Mouse (Mus musculus) CH12.LX (cell line): ENCODE measurements at regions not wholly inside any gene's neighbourhood (a gene's known extent, or its start where the extent isn't known, plus 50 kb on each side); places are given as distances from the start of the nearest gene placed in this dataset.

Experiments used
- DNase-seq: peaks from one replicate; pipeline ENCODE4 v3.0.0-alpha.2; 2013; ENCODE audit errors: extremely low read depth
- H3K27ac ChIP-seq: 2 replicates; pipeline ENCODE4 v1.5.1; 2012; ENCODE audit warnings: low read depth, mild to moderate bottlenecking, control low read depth, moderate library complexity; ENCODE audit not compliant: insufficient read depth
- H3K27me3 ChIP-seq: replicated peaks from 2 replicates; pipeline ENCODE3; 2012; ENCODE audit warnings: inconsistent platforms
- H3K36me3 ChIP-seq, 2 experiments: replicated peaks in 1 of 2; 2 replicates each; pipeline versions ENCODE3 to v1.6.1; 2012; ENCODE audit warnings: inconsistent platforms in 1 of 2, low read length in 1 of 2, mild to moderate bottlenecking in 1 of 2, mixed read lengths in 1 of 2, moderate library complexity in 1 of 2; ENCODE audit not compliant: control insufficient read depth in 1 of 2, insufficient read depth in 1 of 2
- H3K4me1 ChIP-seq, 2 experiments: 2 replicates each; pipeline ENCODE4 v1.6.1; 2012; ENCODE audit warnings: inconsistent platforms in 1 of 2, moderate library complexity in 1 of 2; ENCODE audit not compliant: insufficient read depth in 2 of 2, control insufficient read depth in 1 of 2
- H3K4me2 ChIP-seq: 2 replicates; pipeline ENCODE4 v1.6.1; 2012; ENCODE audit warnings: low read depth, mild to moderate bottlenecking, control low read depth; ENCODE audit not compliant: poor library complexity, insufficient read depth, severe bottlenecking
- H3K4me3 ChIP-seq, 3 experiments: fragments of 150-350 bp in 1 of 3; sonication (generic) in 1 of 3; replicated peaks in 1 of 3; 2 replicates each; pipeline versions ENCODE3 to v1.5.1; 2011 to 2012; ENCODE audit warnings: low read depth in 2 of 3, low read length in 2 of 3, mild to moderate bottlenecking in 2 of 3, moderate library complexity in 2 of 3, control low read depth in 1 of 3, improper control_type of control experiment in 1 of 3, inconsistent platforms in 1 of 3, mixed read lengths in 1 of 3; ENCODE audit not compliant: poor library complexity in 1 of 3
- H3K79me2 ChIP-seq: replicated peaks from 2 replicates; pipeline ENCODE4 v1.6.1; 2012; ENCODE audit warnings: mild to moderate bottlenecking, moderate library complexity; ENCODE audit not compliant: control insufficient read depth, poor library complexity, insufficient read depth, severe bottlenecking; ENCODE audit errors: extremely low read depth
- H3K9ac ChIP-seq: 2 replicates; pipeline ENCODE4 v1.6.1; 2012; ENCODE audit warnings: low read depth, mild to moderate bottlenecking, control low read depth, moderate library complexity; ENCODE audit not compliant: insufficient read depth
- H3K9me3 ChIP-seq: replicated peaks from 2 replicates; pipeline ENCODE3; 2012; ENCODE audit warnings: low read length, inconsistent platforms, mixed read lengths
- BHLHE40 ChIP-seq: IDR thresholded peaks from 2 replicates; pipeline ENCODE4 v1.6.1; 2011; ENCODE audit warnings: mild to moderate bottlenecking, low read depth, low read length, improper control_type of control experiment
- CHD2 ChIP-seq: IDR thresholded peaks from 2 replicates; pipeline ENCODE4 v1.6.1; 2011; ENCODE audit warnings: low read length, improper control_type of control experiment
- E2F4 ChIP-seq: IDR thresholded peaks from 2 replicates; pipeline ENCODE4 v1.6.1; 2011; ENCODE audit warnings: low read depth, low read length, improper control_type of control experiment; ENCODE audit not compliant: insufficient replicate concordance
- ELF1 ChIP-seq: IDR thresholded peaks from 2 replicates; pipeline ENCODE4 v1.6.1; 2014; ENCODE audit warnings: low read depth, mild to moderate bottlenecking, inconsistent platforms, low read length, improper control_type of control experiment
- EP300 ChIP-seq: IDR thresholded peaks from 2 replicates; pipeline ENCODE4 v1.6.1; 2011; ENCODE audit warnings: low read length, improper control_type of control experiment
- ETS1 ChIP-seq: conservative IDR thresholded peaks from 2 replicates; pipeline ENCODE4 v1.6.1; 2012; ENCODE audit warnings: low read depth, mild to moderate bottlenecking, inconsistent platforms, low read length, improper control_type of control experiment, moderate library complexity
- GABPA ChIP-seq: IDR thresholded peaks from 2 replicates; pipeline ENCODE4 v1.6.1; 2012; ENCODE audit warnings: low read depth, low read length, improper control_type of control experiment, inconsistent platforms; ENCODE audit not compliant: insufficient replicate concordance
- HCFC1 ChIP-seq: IDR thresholded peaks from 2 replicates; pipeline ENCODE4 v1.6.1; 2012; ENCODE audit warnings: low read depth, mild to moderate bottlenecking, inconsistent platforms, low read length, improper control_type of control experiment
- IRF4 ChIP-seq: IDR thresholded peaks from 2 replicates; pipeline ENCODE4 v1.6.1; 2014; ENCODE audit warnings: low read depth, mild to moderate bottlenecking, inconsistent platforms, low read length, improper control_type of control experiment
- JUN ChIP-seq: IDR thresholded peaks from 2 replicates; pipeline ENCODE4 v1.6.1; 2011; ENCODE audit warnings: low read depth, mild to moderate bottlenecking, low read length, improper control_type of control experiment, moderate library complexity; ENCODE audit not compliant: insufficient read depth
- JUND ChIP-seq: conservative IDR thresholded peaks from 2 replicates; pipeline ENCODE4 v1.6.1; 2011; ENCODE audit warnings: low read depth, low read length, improper control_type of control experiment
- KAT2A ChIP-seq: IDR thresholded peaks from 2 replicates; pipeline ENCODE4 v1.6.1; 2012; ENCODE audit warnings: low read length, improper control_type of control experiment, inconsistent platforms; ENCODE audit not compliant: insufficient replicate concordance
- MAFK ChIP-seq: IDR thresholded peaks from 2 replicates; pipeline ENCODE4 v1.6.1; 2011; ENCODE audit warnings: low read length, improper control_type of control experiment; ENCODE audit not compliant: insufficient replicate concordance
- MAZ ChIP-seq: IDR thresholded peaks from 2 replicates; pipeline ENCODE4 v1.6.1; 2012; ENCODE audit warnings: low read depth, mild to moderate bottlenecking, inconsistent platforms, low read length, improper control_type of control experiment, moderate library complexity
- MEF2A ChIP-seq: IDR thresholded peaks from 2 replicates; pipeline ENCODE4 v1.6.1; 2014; ENCODE audit warnings: low read depth, mild to moderate bottlenecking, inconsistent platforms, low read length, improper control_type of control experiment, borderline replicate concordance
- MXI1 ChIP-seq: IDR thresholded peaks from 2 replicates; pipeline ENCODE4 v1.6.1; 2011; ENCODE audit warnings: mild to moderate bottlenecking, low read depth, low read length, improper control_type of control experiment
- MYC ChIP-seq: IDR thresholded peaks from 2 replicates; pipeline ENCODE4 v1.6.1; 2011; ENCODE audit warnings: low read depth, mild to moderate bottlenecking, improper control_type of control experiment, low read length
- NRF1 ChIP-seq: IDR thresholded peaks from 2 replicates; pipeline ENCODE4 v1.6.1; 2014; ENCODE audit warnings: low read depth, mild to moderate bottlenecking, inconsistent platforms, low read length, improper control_type of control experiment, moderate library complexity
- PAX5 ChIP-seq: IDR thresholded peaks from 2 replicates; pipeline ENCODE4 v1.6.1; 2012; ENCODE audit warnings: low read length, inconsistent platforms, mixed read lengths
- POLR2A ChIP-seq: IDR thresholded peaks from 2 replicates; pipeline ENCODE4 v1.6.1; 2011; ENCODE audit warnings: low read depth, mild to moderate bottlenecking, improper control_type of control experiment, low read length
- RAD21 ChIP-seq: IDR thresholded peaks from 2 replicates; pipeline ENCODE4 v1.6.1; 2011; ENCODE audit warnings: low read depth, mild to moderate bottlenecking, low read length, improper control_type of control experiment, moderate library complexity
- RCOR1 ChIP-seq: conservative IDR thresholded peaks from 2 replicates; pipeline ENCODE4 v1.6.1; 2012; ENCODE audit warnings: low read depth, mild to moderate bottlenecking, inconsistent platforms, low read length, improper control_type of control experiment
- SMC3 ChIP-seq: IDR thresholded peaks from 2 replicates; pipeline ENCODE4 v1.6.1; 2011; ENCODE audit warnings: low read depth, low read length, improper control_type of control experiment
- TBP ChIP-seq: conservative IDR thresholded peaks from 2 replicates; pipeline ENCODE4 v1.6.1; 2011; ENCODE audit warnings: low read depth, low read length, improper control_type of control experiment
- TCF12 ChIP-seq: IDR thresholded peaks from 2 replicates; pipeline ENCODE4 v1.6.1; 2014; ENCODE audit warnings: low read depth, mild to moderate bottlenecking, inconsistent platforms, low read length, improper control_type of control experiment
- UBTF ChIP-seq: IDR thresholded peaks from 2 replicates; pipeline ENCODE4 v1.6.1; 2012; ENCODE audit warnings: low read depth, mild to moderate bottlenecking, inconsistent platforms, low read length, improper control_type of control experiment, moderate library complexity
- USF2 ChIP-seq: conservative IDR thresholded peaks from 2 replicates; pipeline ENCODE4 v1.6.1; 2011; ENCODE audit warnings: low read depth, low read length, improper control_type of control experiment
- ZC3H11A ChIP-seq: IDR thresholded peaks from 2 replicates; pipeline ENCODE4 v1.6.1; 2012; ENCODE audit warnings: low read depth, mild to moderate bottlenecking, inconsistent platforms, low read length, improper control_type of control experiment
- ZKSCAN1 ChIP-seq: IDR thresholded peaks from 2 replicates; pipeline ENCODE4 v1.6.1; 2012; ENCODE audit warnings: low read depth, inconsistent platforms, low read length, improper control_type of control experiment, borderline replicate concordance
- dilution Hi-C: fragments of 300-500 bp; cut with MboI; formaldehyde crosslinking; loops from 2 replicates; pipeline ENCODE4 v1.14.3; 2020; ENCODE audit warnings: low sequenced_read_pairs; ENCODE audit not compliant: extremely low pct_unique_long_range_greater_than_20kb, extremely low pct_ligation_motif_present
- in situ Hi-C: fragments of 300-500 bp; cut with MboI; formaldehyde crosslinking; loops from 3 replicates; pipeline ENCODE4 v1.14.3; 2019; ENCODE audit warnings: low sequenced_read_pairs, low pct_ligation_motif_present, low pct_unique_long_range_greater_than_20kb, mixed read lengths

DNA sequence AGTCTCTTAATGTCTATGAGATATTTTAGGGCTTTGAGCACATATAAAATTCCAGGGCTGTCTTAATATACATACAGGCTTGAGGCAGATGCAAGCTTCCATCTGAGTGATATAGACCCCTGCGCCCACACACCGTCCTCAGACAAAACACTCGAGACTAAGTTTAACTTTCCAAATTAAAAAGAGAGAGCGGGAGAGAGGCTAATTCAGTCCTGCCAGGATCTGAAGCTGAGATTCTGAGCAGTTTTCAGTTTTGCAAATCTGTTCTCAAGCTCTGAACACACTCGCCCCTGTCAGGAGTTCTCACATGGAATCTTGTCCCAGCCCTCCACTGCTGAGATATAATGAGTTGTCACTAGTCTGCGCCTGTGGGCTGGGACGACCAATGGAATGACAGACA is 130.0 kb upstream of the Sox5 start:
- Histone ChIP-seq H3K9ac (no peak overlapping the region), H3K4me2 (no peak overlapping the region), H3K27me3 (no peaks in the 10 kb centered on the region), H3K27ac (no peak overlapping the region), H3K79me2 (no peaks in the 10 kb centered on the region), H3K9me3 (peaks cover 13% of the 10 kb centered on the region)
- dilution Hi-C loops = no loop called here
- no peak for TF ChIP-seq EP300
- TF ChIP-seq SMC3 = no peak
- TF ChIP-seq TBP = no peak
- no peak for TF ChIP-seq HCFC1
- TF ChIP-seq MAZ = no peak
- no peak for TF ChIP-seq IRF4
- no peak for TF ChIP-seq ZKSCAN1
- no peak for TF ChIP-seq ELF1
- TF ChIP-seq, all 38 proteins: peak for 0
- DNase-seq = no peak
- in situ Hi-C loops = no loop called here
- no peak overlapping the region for H3K4me3 ChIP-seq
- peaks cover 5 to 35% of the 10 kb centered on the region in 2 experiments for H3K4me1 ChIP-seq
- no peaks in the 10 kb centered on the region for H3K36me3 ChIP-seq

- H3K79me2 ChIP-seq = no peaks in the 10 kb centered on the region
- no peak overlapping the region for H3K4me3 ChIP-seq
- H3K27ac ChIP-seq = no peak overlapping the region
- H3K9me3 ChIP-seq = peaks cover 13% of the 10 kb centered on the region
- in situ Hi-C loops (no loop called here), dilution Hi-C loops (no loop called here)
- DNase-seq = peak; percentile 92
- H3K27me3 ChIP-seq = no peaks in the 10 kb centered on the region
- H3K4me2 ChIP-seq = peak overlapping the region; percentile 14
- H3K4me1 ChIP-seq = peaks cover 5 to 40% of the 10 kb centered on the region in 2 experiments
- no peaks in the 10 kb centered on the region for H3K36me3 ChIP-seq
- TF ChIP-seq ELF1 (no peak), JUN (peak; percentile 11; the same call in 1 of the 2 replicates), ETS1 (peak; percentile 96), HCFC1 (no peak), IRF4 (peak; percentile 83), USF2 (no peak), BHLHE40 (peak; percentile 83), MXI1 (no peak), EP300 (peak; percentile 89), MEF2A (peak; percentile 96), MAFK (peak; percentile 80), KAT2A (0 out of 2 replicates have a peak, but pooled peaks have one; percentile 10), CHD2 (0 out of 2 replicates have a peak, but pooled peaks have one; percentile 35), MAZ (peak; percentile 60; the same call in 1 of the 2 replicates), NRF1 (no peak), MYC (no peak), RAD21 (peak; percentile 0), UBTF (no peak), E2F4 (no peak), JUND (peak; percentile 56), RCOR1 (0 out of 2 replicates have a peak, but pooled peaks have one; percentile 11), TCF12 (peak; percentile 80; the same call in 1 of the 2 replicates), GABPA (no peak), TBP (no peak), PAX5 (no peak), POLR2A (no peak), ZC3H11A (no peak), SMC3 (no peak; the same call in 1 of the 2 replicates)
- no peak overlapping the region for H3K9ac ChIP-seq
Observed at GRCm38 (mm10) chr6:144910392-144910791, 128.6 kb upstream of the Sox5 start.
